Mouse (Mus musculus): ENCODE data around the gene Msl2. TPM values are rescaled to one million over a fixed set of nuclear protein-coding genes. Genes with fewer than 3 reads are reported as not detected.

The Msl2 gene
- polyA plus RNA-seq, 1 experiment from 2014 or later: 6.6 TPM

DNA sequence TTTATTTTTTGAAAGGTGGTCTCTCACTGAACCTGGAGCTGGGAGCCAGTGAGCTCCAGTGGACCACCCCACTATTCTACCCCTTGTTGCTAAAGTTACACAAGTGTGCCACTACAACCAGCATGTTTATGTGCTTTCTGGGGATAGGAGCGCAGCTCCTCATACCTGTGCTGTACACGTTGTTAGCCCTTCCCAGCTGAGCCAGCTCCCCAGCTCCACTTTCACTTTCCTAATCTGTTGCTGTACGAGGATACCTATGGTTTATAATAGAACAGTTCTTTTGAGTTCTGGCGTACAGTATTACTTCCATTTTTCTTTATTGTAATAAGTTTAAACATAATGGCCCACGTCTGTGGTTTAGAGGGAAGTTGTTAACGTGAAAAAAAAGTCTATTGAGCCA, 25.5 kb downstream of the Msl2 start:
- Histone ChIP-seq H3K4me1 (ENCODE audit: control insufficient read depth, insufficient read depth, low read length) (no peaks in the 10 kb centered on the region), H3K4me2 (ENCODE audit: low read depth, low read length) (no peak overlapping the region), H3K9me3 (replicated peaks; ENCODE audit: control insufficient read depth, low read length) (peaks cover 3% of the 10 kb centered on the region; the same call in 1 of the 2 replicates), H3K4me3 (ENCODE audit: low read depth, low read length) (no peak overlapping the region), H3K27me3 (ENCODE audit: control insufficient read depth, insufficient read depth, low read length) (no peaks in the 10 kb centered on the region), H3K27ac (replicated peaks; ENCODE audit: low read depth, low read length) (no peak overlapping the region), H3K9ac (replicated peaks; ENCODE audit: low read length) (no peak overlapping the region), H3K36me3 (replicated peaks; ENCODE audit: control insufficient read depth, insufficient read depth, low read depth, low read length) (no peaks in the 10 kb centered on the region; the same call in none of the 2 replicates)
- no peak for DNase-seq (ENCODE audit: low spot score)
- 88% methylated on average over 6 of the region's 6 CpGs for whole genome bisulfite sequencing
- no peak for ATAC-seq (replicated peaks; ENCODE audit: insufficient number of reproducible peaks, low FRiP score, low TSS enrichment, low read depth)

DNA sequence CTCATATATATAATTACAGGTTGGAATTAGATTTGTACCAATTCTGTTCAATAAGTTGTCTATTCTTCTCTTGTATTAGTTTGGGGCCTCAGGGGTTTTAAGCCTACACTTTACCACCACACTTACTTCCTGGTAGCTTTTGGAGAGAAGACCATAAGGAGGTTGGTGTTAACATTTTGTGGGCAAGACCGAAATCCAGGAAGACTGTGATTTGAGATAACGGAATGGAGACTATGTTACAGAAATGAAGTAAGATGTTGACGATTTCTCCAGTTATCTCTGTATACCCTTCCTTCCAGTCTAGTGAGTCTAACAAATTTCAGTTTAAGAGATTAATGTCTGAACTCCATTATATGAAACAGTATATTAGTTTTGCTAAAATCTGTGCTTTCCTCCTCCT, 26.3 kb downstream of the Msl2 start:
- Histone ChIP-seq H3K36me3 (replicated peaks; ENCODE audit: control insufficient read depth, insufficient read depth, low read depth, low read length) (no peaks in the 10 kb centered on the region; the same call in none of the 2 replicates), H3K4me1 (ENCODE audit: control insufficient read depth, insufficient read depth, low read length) (no peaks in the 10 kb centered on the region)

GRCm38 (mm10) chr9:101101547-101101946, 27.6 kb downstream of the Msl2 start:
- ATAC-seq (replicated peaks; ENCODE audit: insufficient number of reproducible peaks, low FRiP score, low TSS enrichment, low read depth) (no peak), DNase-seq (ENCODE audit: low spot score) (no peak)
- H3K9ac ChIP-seq (replicated peaks; ENCODE audit: low read length): no peak overlapping the region
- H3K4me2 ChIP-seq (ENCODE audit: low read depth, low read length): no peak overlapping the region
- H3K36me3 ChIP-seq (replicated peaks; ENCODE audit: control insufficient read depth, insufficient read depth, low read depth, low read length): no peaks in the 10 kb centered on the region; the same call in none of the 2 replicates
- H3K4me3 ChIP-seq (ENCODE audit: low read depth, low read length): no peak overlapping the region
- peaks cover 3% of the 10 kb centered on the region; the same call in 1 of the 2 replicates for H3K9me3 ChIP-seq (replicated peaks; ENCODE audit: control insufficient read depth, low read length)
- no peak overlapping the region for H3K27ac ChIP-seq (replicated peaks; ENCODE audit: low read depth, low read length)
- no peaks in the 10 kb centered on the region for H3K4me1 ChIP-seq (ENCODE audit: control insufficient read depth, insufficient read depth, low read length)
- 93% methylated on average over 8 of the region's 8 CpGs for whole genome bisulfite sequencing
- H3K27me3 ChIP-seq (ENCODE audit: control insufficient read depth, insufficient read depth, low read length): no peaks in the 10 kb centered on the region

More for the DNA sequence above, 26.3 kb downstream of the Msl2 start:
- peaks cover 3% of the 10 kb centered on the region; the same call in 1 of the 2 replicates for H3K9me3 ChIP-seq (replicated peaks; ENCODE audit: control insufficient read depth, low read length)
- DNase-seq (ENCODE audit: low spot score) (no peak), ATAC-seq (replicated peaks; ENCODE audit: insufficient number of reproducible peaks, low FRiP score, low TSS enrichment, low read depth) (no peak)
- no peak overlapping the region for H3K9ac ChIP-seq (replicated peaks; ENCODE audit: low read length)
- 94% methylated on average over 3 of the region's 3 CpGs for WGBS
- no peak overlapping the region for H3K27ac ChIP-seq (replicated peaks; ENCODE audit: low read depth, low read length)
- H3K4me2 ChIP-seq (ENCODE audit: low read depth, low read length): no peak overlapping the region
- H3K4me3 ChIP-seq (ENCODE audit: low read depth, low read length): no peak overlapping the region
- H3K27me3 ChIP-seq (ENCODE audit: control insufficient read depth, insufficient read depth, low read length): no peaks in the 10 kb centered on the region

DNA sequence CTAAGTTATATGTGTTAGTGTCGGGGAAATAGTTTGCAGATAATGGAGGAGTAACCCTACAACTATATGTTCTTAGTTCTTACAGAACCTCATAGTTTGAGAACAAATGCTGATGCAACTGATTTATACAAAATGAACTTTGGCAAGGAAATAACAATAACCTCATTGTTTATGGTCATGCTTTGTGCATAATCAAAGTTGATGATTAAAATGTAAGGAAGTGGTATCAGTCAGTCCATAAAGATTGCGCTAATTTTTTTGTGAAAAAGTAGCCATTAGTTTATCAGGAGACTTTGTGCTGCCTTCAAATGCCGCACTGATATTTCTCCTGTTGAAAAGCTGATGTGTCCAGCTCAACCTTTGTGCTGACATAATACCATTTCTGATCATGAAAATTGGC, 28.4 kb downstream of the Msl2 start:
- no peak overlapping the region for H3K4me2 ChIP-seq (ENCODE audit: low read depth, low read length)
- WGBS: 95% methylated on average over 3 of the region's 3 CpGs
- H3K9me3 ChIP-seq (replicated peaks; ENCODE audit: control insufficient read depth, low read length): peaks cover 3% of the 10 kb centered on the region; the same call in 1 of the 2 replicates
- no peaks in the 10 kb centered on the region for H3K27me3 ChIP-seq (ENCODE audit: control insufficient read depth, insufficient read depth, low read length)
- H3K36me3 ChIP-seq (replicated peaks; ENCODE audit: control insufficient read depth, insufficient read depth, low read depth, low read length): no peaks in the 10 kb centered on the region; the same call in none of the 2 replicates
- ATAC-seq (replicated peaks; ENCODE audit: insufficient number of reproducible peaks, low FRiP score, low TSS enrichment, low read depth) (no peak), DNase-seq (ENCODE audit: low spot score) (no peak)
- no peaks in the 10 kb centered on the region for H3K4me1 ChIP-seq (ENCODE audit: control insufficient read depth, insufficient read depth, low read length)
- H3K9ac ChIP-seq (replicated peaks; ENCODE audit: low read length): no peak overlapping the region
- no peak overlapping the region for H3K4me3 ChIP-seq (ENCODE audit: low read depth, low read length)
- no peak overlapping the region for H3K27ac ChIP-seq (replicated peaks; ENCODE audit: low read depth, low read length)

DNA sequence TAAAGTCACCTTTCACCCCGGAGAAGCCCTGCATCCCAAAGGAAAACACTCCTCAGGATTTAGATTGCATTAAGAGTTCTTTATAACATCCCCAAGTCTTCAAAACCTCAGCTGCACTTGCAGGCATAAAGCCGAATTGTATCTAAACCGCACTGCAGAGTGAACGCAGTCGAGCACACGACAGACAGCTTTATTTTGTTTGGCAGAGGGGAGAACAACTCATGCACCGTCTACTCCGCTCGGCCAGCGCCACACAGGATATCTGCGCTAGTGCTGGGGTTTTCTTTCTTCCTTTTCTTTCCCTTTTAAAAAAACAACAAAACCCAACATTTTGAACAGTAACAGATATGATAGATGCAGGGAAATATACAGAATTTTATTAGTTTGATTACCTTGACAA, 31.0 kb downstream of the Msl2 start:
- Histone ChIP-seq H3K4me2 (ENCODE audit: low read depth, low read length) (no peak overlapping the region), H3K9ac (replicated peaks; ENCODE audit: low read length) (no peak overlapping the region), H3K4me1 (ENCODE audit: control insufficient read depth, insufficient read depth, low read length) (no peaks in the 10 kb centered on the region), H3K27ac (replicated peaks; ENCODE audit: low read depth, low read length) (no peak overlapping the region), H3K9me3 (replicated peaks; ENCODE audit: control insufficient read depth, low read length) (no peaks in the 10 kb centered on the region), H3K36me3 (replicated peaks; ENCODE audit: control insufficient read depth, insufficient read depth, low read depth, low read length) (no peaks in the 10 kb centered on the region; the same call in none of the 2 replicates), H3K27me3 (ENCODE audit: control insufficient read depth, insufficient read depth, low read length) (no peaks in the 10 kb centered on the region), H3K4me3 (ENCODE audit: low read depth, low read length) (no peak overlapping the region)
- no peak for ATAC-seq (replicated peaks; ENCODE audit: insufficient number of reproducible peaks, low FRiP score, low TSS enrichment, low read depth)
- 90% methylated on average over 11 of the region's 11 CpGs for WGBS
- DNase-seq (ENCODE audit: low spot score): no peak

GRCm38 (mm10) chr9:101105735-101106134, 31.8 kb downstream of the Msl2 start:
- DNase-seq (ENCODE audit: low spot score) (no peak), ATAC-seq (replicated peaks; ENCODE audit: insufficient number of reproducible peaks, low FRiP score, low TSS enrichment, low read depth) (no peak)
- WGBS: 90% methylated on average over 6 of the region's 6 CpGs

DNA sequence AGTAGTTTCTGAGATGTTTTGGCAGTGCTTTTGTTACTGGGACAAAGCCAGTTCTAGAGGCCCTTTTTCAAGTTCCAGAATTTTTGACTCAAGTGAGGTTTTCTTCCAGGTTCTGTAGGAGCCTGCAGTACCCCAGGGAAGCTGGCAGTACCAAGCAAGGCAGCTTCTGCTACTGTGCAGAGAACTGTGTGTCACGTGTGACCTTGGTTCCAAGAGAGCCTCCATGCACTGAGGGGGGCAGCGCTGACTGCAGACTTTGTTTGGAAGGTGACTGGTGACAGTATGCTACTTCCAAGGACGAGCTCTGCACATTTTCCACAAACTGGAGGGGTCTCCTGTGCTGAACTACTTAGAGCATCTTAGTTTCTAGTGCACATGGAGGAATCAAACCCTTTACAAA, 33.5 kb downstream of the Msl2 start:
- Histone ChIP-seq H3K4me3 (ENCODE audit: low read depth, low read length) (no peak overlapping the region), H3K9ac (replicated peaks; ENCODE audit: low read length) (no peak overlapping the region), H3K27me3 (ENCODE audit: control insufficient read depth, insufficient read depth, low read length) (no peaks in the 10 kb centered on the region), H3K27ac (replicated peaks; ENCODE audit: low read depth, low read length) (no peak overlapping the region), H3K36me3 (replicated peaks; ENCODE audit: control insufficient read depth, insufficient read depth, low read depth, low read length) (no peaks in the 10 kb centered on the region), H3K4me2 (ENCODE audit: low read depth, low read length) (no peak overlapping the region), H3K9me3 (replicated peaks; ENCODE audit: control insufficient read depth, low read length) (no peaks in the 10 kb centered on the region), H3K4me1 (ENCODE audit: control insufficient read depth, insufficient read depth, low read length) (no peaks in the 10 kb centered on the region)
- DNase-seq (ENCODE audit: low spot score) (no peak), ATAC-seq (replicated peaks; ENCODE audit: insufficient number of reproducible peaks, low FRiP score, low TSS enrichment, low read depth) (no peak)
- 75% methylated on average over 3 of the region's 3 CpGs for WGBS

More at GRCm38 (mm10) chr9:101105735-101106134, 31.8 kb downstream of the Msl2 start:
- Histone ChIP-seq H3K4me3 (ENCODE audit: low read depth, low read length) (no peak overlapping the region), H3K4me2 (ENCODE audit: low read depth, low read length) (no peak overlapping the region), H3K27me3 (ENCODE audit: control insufficient read depth, insufficient read depth, low read length) (no peaks in the 10 kb centered on the region), H3K9ac (replicated peaks; ENCODE audit: low read length) (no peak overlapping the region), H3K27ac (replicated peaks; ENCODE audit: low read depth, low read length) (no peak overlapping the region), H3K9me3 (replicated peaks; ENCODE audit: control insufficient read depth, low read length) (no peaks in the 10 kb centered on the region), H3K4me1 (ENCODE audit: control insufficient read depth, insufficient read depth, low read length) (no peaks in the 10 kb centered on the region), H3K36me3 (replicated peaks; ENCODE audit: control insufficient read depth, insufficient read depth, low read depth, low read length) (no peaks in the 10 kb centered on the region; the same call in none of the 2 replicates)

DNA sequence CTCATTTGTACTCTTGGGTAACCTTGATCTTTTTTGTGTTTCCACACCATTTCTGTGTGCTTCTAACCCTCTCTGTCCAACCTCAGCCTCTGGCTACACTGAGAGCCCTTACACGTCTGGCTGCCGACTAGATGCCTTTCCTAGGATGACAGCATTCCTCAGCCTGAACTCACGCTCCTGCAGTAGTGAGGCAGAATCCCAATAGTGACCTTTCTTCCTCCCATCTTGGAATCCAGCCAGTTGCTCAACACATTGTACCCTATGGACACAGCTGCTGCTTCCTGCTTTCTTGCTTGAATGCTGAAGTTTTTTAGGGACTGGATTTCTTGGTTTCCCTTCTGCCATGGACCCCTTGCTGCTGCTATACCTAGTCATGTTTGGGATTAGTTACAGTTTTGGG, 36.1 kb downstream of the Msl2 start:
- Histone ChIP-seq H3K9me3 (replicated peaks; ENCODE audit: control insufficient read depth, low read length) (no peaks in the 10 kb centered on the region), H3K27ac (replicated peaks; ENCODE audit: low read depth, low read length) (no peak overlapping the region), H3K4me3 (ENCODE audit: low read depth, low read length) (no peak overlapping the region), H3K9ac (replicated peaks; ENCODE audit: low read length) (no peak overlapping the region), H3K27me3 (ENCODE audit: control insufficient read depth, insufficient read depth, low read length) (no peaks in the 10 kb centered on the region), H3K4me1 (ENCODE audit: control insufficient read depth, insufficient read depth, low read length) (no peaks in the 10 kb centered on the region), H3K4me2 (ENCODE audit: low read depth, low read length) (no peak overlapping the region), H3K36me3 (replicated peaks; ENCODE audit: control insufficient read depth, insufficient read depth, low read depth, low read length) (no peaks in the 10 kb centered on the region)
- 58% methylated on average over 3 of the region's 3 CpGs for WGBS
- DNase-seq (ENCODE audit: low spot score): no peak
- no peak for ATAC-seq (replicated peaks; ENCODE audit: insufficient number of reproducible peaks, low FRiP score, low TSS enrichment, low read depth)
